Mouse (Mus musculus): ENCODE data around the gene Hspbap1.
A peak's percentile ranks its signal among the peaks of the same experiment; 100 is the strongest.

The Hspbap1 gene

GRCm38 (mm10) chr16:35806973-35807662 lies 36.9 kb downstream of the Hspbap1 start:
- no peak for DNase-seq

DNA sequence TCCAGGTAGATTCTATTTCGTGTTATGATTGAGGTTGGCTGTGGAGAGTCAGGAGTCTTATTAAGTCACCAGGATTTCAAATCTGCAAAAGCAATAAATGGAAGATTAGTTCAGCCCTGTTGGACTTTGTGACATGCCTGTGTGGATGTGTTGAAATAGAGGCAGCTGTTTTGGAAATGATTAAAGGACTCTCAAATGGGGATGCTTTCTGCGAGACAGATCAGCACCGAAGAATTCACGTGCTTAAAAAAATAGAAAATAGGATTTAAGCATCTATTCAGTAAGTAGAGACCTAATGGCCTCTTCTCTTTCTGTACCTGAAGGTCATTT lies 37.5 kb downstream of the Hspbap1 start:
- DNase-seq = peak in 1 of 2 experiments; percentile 7

- no peak for DNase-seq
Measured at GRCm38 (mm10) chr16:35808838-35809237, 38.7 kb downstream of the Hspbap1 start.

DNA sequence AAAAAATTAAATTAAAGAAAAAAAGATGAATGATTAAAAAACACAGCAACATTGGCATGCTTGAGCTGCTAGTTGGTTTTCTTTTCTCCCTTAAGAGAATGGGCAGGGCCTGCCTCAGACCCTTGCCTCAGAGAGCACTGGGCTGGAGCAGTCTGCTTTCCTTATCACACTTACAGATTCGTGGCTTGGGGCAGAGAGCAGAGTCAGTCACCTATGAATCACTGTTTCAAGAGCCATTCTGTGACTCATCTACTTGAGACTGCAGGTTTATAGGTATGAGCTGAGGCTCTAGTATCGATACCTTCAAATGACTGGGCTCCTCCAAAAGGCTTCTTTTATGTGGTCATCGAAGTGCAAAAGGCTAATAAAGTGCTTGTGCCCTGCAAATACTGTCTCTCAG lies 42.9 kb downstream of the Hspbap1 start:
- no peak for DNase-seq

DNA sequence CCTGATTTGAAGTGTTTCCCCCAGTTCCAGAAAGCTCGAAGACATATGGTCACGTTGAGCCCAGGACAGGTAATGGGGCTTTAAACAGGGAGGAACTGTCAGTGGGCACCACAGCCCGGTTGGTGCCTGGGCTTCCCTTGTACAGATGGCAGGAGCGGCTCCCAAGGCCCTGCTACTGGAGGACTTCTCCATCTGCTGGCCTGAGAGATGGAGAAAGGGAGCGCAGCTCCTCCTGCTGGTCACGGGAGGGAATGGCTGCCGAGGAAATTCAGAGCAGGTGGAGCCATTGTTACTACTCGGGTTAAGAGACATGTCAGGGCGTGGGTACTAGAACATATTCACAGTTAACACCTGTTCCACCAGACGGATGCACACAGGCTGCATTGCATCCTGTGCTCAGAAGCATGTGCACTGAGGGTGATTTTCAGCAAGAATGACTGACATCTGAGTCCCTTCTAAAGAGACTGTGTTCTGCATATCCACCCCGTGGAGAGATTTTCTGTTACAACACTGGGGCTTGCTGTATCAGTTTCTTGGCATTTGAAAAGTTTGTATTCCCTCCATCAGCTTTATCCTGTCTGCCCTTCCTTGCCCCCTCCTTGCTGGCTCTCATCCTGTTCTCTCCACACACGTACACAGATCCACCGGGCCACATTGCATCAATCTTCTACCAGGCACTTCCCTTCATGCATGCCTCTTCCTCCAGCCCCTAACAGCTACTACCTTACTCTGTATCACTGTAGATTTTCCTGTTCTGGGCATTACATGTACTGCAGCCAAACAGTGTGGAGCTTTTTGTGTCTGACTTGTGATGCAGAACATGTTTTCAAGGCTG lies 47.3 kb downstream of the Hspbap1 start:
- DNase-seq = peak; percentile 78 to 83

- peak in 1 of 2 experiments; percentile 22 for DNase-seq
Measured at GRCm38 (mm10) chr16:35829999-35830398, 59.8 kb downstream of the Hspbap1 start.

DNA sequence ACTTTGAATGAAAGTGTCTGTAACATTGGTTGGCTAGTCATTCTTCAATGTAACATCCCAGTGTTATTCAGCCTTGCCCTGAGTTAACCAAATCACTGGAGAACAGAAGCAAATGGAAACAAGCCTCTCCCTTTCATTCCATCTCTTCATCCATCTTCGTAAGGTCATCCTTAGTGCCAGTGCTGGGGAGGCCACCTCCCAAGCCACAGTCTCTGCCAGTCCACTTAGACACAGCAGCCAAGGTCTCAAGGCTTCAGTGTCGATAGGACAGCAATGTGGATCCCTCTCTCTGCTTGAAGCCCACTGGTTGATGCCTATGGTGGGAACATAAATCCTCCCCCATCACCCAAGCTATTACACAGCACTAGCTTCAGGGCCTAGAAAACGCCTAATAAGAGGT lies 62.8 kb downstream of the Hspbap1 start:
- DNase-seq = no peak

DNA sequence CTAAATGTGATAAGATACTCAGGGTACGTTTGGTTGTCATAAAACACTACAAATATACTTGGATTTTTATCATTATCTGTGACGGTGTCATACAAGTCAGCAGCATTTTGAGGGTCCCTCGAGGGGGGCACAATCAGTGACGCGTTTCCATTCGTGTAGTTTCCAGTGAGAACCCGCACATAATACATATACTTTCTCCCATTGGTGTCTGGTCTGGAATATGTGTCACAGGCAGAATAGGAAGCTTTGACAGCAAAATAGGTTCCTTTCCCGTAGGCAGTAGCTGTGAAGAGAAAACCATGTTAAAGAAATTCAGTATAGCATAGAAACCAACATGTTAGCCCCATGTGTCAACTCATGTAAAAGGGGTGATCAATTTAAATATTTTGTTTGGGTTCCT lies 64.5 kb downstream of the Hspbap1 start:
- DNase-seq = no peak

GRCm38 (mm10) chr16:35839680-35840079 lies 69.5 kb downstream of the Hspbap1 start:
- DNase-seq = peak in 1 of 2 experiments; percentile 60

DNA sequence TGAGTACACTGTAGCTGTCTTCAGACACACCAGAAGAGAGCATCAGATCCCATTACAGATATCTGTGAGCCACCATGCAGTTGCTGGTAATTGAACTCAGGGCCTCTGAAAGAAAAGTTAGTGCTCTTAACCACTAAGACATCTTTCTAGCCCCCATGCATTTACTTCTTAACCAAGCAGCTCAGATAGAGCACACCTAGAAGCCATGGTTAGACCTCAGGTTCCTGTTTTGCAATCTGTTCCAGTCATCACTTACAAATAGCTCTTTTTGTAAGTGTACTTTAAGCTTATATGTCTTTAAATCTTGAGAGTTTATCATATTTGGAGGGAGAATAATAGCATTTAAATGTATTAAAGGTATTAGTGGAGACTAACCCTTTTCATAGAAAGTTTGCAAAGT lies 77.0 kb downstream of the Hspbap1 start:
- no peak for DNase-seq

DNA sequence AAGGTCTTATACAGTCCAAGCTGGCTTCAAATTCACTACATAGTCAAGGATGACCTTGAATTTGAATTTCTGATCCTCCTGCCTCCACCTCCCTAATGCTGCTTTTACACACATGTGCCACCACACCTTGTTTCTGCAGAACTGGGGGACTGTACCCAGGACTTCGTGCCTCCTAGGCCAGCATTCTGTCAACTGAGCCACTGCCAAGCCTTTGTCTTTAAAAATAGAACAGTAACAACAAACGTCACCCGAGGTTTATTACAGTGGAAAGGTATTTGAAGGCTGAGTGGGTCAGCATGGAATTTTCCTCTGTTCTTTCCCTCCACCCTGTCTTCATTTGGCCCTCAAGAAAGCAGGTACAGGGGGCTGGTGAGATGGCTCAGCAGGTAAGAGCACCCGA lies 85.7 kb downstream of the Hspbap1 start:
- DNase-seq = no peak

DNA sequence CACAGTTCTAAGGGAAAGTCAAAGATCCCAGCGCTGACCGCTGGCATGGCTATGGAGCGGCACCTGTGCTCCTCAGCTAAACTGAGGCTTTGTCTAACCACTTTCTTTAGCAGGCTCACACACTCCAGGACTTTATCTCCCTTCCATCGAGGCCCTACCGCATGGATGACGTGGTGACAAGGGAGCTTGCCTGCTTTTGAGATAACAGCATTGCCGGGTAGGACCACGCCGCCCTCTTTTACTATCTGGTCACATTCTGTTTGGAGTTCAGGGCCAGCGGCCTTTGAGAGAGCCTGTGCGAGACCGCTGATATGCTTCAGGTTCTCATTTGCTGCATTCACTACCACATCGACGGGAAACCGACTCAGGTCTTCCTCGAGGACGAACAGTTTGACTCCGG lies 86.6 kb downstream of the Hspbap1 start:
- no peak for DNase-seq

DNA sequence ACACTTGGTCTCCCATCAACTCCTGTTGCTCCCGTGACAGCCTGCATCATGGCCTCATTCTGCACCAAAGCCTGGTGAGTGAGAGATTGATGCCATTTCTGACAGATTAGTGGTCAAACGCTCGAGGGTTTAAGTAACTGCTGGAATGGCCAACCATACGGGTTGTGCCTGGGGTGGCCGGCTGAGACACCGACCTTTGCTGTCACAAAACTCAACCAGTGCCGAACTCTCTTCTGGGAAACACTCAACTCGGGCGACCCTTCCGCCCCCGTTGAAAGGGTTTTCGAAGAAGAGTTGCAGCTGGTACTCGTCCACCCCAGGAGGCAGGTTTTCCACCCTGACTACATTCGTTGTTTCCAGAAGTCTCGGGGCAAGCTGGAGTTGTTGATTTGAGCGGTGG lies 90.1 kb downstream of the Hspbap1 start:
- DNase-seq = no peak

DNA sequence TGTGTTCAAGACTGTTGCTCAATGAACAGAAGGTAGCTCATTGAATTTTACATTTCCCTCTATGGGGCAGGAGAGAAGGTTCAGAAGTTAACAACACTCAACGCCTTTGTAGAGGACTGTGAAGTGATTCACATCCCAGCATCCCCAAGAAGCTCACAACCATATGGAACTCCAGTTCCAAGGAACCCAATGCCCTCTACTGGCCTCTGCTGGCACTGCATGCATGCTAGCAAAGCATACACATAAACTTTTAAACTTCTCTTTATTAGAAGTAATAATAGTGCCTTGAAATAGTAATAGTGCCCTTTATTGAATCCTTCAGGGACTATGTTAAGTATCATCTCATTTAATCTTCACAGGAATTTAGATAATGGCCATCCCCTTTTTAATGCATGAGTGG lies 91.9 kb downstream of the Hspbap1 start:
- peak in 1 of 2 experiments; percentile 29 for DNase-seq

GRCm38 (mm10) chr16:35867726-35868125 lies 97.6 kb downstream of the Hspbap1 start:
- no peak for DNase-seq

DNA sequence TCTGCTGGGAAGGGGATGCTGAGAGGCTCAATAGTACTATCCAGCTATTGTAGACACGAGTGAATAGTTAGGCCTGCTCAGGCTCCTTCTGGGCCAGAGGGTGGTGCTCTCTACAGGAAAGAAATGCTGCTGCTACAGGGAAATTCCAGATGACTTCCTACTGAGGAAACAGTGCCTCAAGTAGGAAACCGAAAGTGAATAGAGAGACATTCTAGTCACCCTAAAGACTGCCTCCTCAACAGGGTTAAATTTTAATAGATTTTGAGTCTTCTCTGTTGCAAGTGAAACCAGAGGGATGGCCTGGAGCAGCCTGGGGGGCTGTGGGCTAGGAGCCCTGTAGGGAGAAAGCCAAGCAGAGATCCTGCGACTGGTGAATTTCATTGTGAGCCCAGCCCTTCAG lies 99.0 kb downstream of the Hspbap1 start:
- DNase-seq = peak; percentile 33 to 59

GRCm38 (mm10) chr16:35869656-35870055 lies 99.5 kb downstream of the Hspbap1 start:
- no peak for DNase-seq

GRCm38 (mm10) chr16:35870581-35871047 lies 100.4 kb downstream of the Hspbap1 start:
- DNase-seq = peak in 1 of 2 experiments; percentile 7

- peak; percentile 55 to 69 for DNase-seq
Measured at GRCm38 (mm10) chr16:35871048-35871851, 101.1 kb downstream of the Hspbap1 start, which contains the start of gene Parp14. Gene Parp14, minus strand, starts transcription at chr16:35871544.

GRCm38 (mm10) chr16:35871898-35872297 lies 101.7 kb downstream of the Hspbap1 start:
- DNase-seq = no peak

GRCm38 (mm10) chr16:35872410-35873006 lies 102.3 kb downstream of the Hspbap1 start:
- DNase-seq = no peak

GRCm38 (mm10) chr16:35874416-35874815 lies 104.2 kb downstream of the Hspbap1 start:
- DNase-seq = peak; percentile 76 to 84
